Mouse (Mus musculus): ENCODE data around the gene Scel.

Scel gene

GRCm38 (mm10) chr14:103643933-103644332 is 130.8 kb downstream of the Scel start:
- H3K27me3 ChIP-seq (ENCODE audit: control insufficient read depth, insufficient read depth, low read length, poor library complexity, severe bottlenecking): no peaks in the 10 kb centered on the region
- DNase-seq (ENCODE audit: low read depth, low spot score): no peak
- no peaks in the 10 kb centered on the region for H3K36me3 ChIP-seq (ENCODE audit: control insufficient read depth, insufficient read depth, low read length, poor library complexity, severe bottlenecking)

GRCm38 (mm10) chr14:103647981-103648380 is 134.8 kb downstream of the Scel start:
- no peaks in the 10 kb centered on the region for H3K27me3 ChIP-seq (ENCODE audit: control insufficient read depth, insufficient read depth, low read length, poor library complexity, severe bottlenecking)
- no peak for DNase-seq (ENCODE audit: low read depth, low spot score)

GRCm38 (mm10) chr14:103648623-103649255 is 135.6 kb downstream of the Scel start:
- no peaks in the 10 kb centered on the region for H3K36me3 ChIP-seq (ENCODE audit: control insufficient read depth, insufficient read depth, low read length, poor library complexity, severe bottlenecking)
- H3K27me3 ChIP-seq (ENCODE audit: control insufficient read depth, insufficient read depth, low read length, poor library complexity, severe bottlenecking): no peaks in the 10 kb centered on the region
- DNase-seq (ENCODE audit: low read depth, low spot score): peak; percentile 38

More at GRCm38 (mm10) chr14:103647981-103648380, 134.8 kb downstream of the Scel start:
- no peaks in the 10 kb centered on the region for H3K36me3 ChIP-seq (ENCODE audit: control insufficient read depth, insufficient read depth, low read length, poor library complexity, severe bottlenecking)

GRCm38 (mm10) chr14:103649302-103649701 is 136.2 kb downstream of the Scel start:
- no peak for DNase-seq (ENCODE audit: low read depth, low spot score)
- Histone ChIP-seq H3K27me3 (ENCODE audit: control insufficient read depth, insufficient read depth, low read length, poor library complexity, severe bottlenecking) (no peaks in the 10 kb centered on the region), H3K36me3 (ENCODE audit: control insufficient read depth, insufficient read depth, low read length, poor library complexity, severe bottlenecking) (no peaks in the 10 kb centered on the region)

GRCm38 (mm10) chr14:103649896-103650334 is 136.8 kb downstream of the Scel start, which contains the start of gene Slain1:
Gene Slain1, plus strand, starts transcription at chr14:103650228.
- no peaks in the 10 kb centered on the region for H3K27me3 ChIP-seq (ENCODE audit: control insufficient read depth, insufficient read depth, low read length, poor library complexity, severe bottlenecking)
- H3K36me3 ChIP-seq (ENCODE audit: control insufficient read depth, insufficient read depth, low read length, poor library complexity, severe bottlenecking): no peaks in the 10 kb centered on the region
- peak; percentile 96 for DNase-seq (ENCODE audit: low read depth, low spot score)

GRCm38 (mm10) chr14:103650413-103651101 is 137.4 kb downstream of the Scel start:
- H3K27me3 ChIP-seq (ENCODE audit: control insufficient read depth, insufficient read depth, low read length, poor library complexity, severe bottlenecking): no peaks in the 10 kb centered on the region
- DNase-seq (ENCODE audit: low read depth, low spot score): peak; percentile 71
- H3K36me3 ChIP-seq (ENCODE audit: control insufficient read depth, insufficient read depth, low read length, poor library complexity, severe bottlenecking): no peaks in the 10 kb centered on the region

DNA sequence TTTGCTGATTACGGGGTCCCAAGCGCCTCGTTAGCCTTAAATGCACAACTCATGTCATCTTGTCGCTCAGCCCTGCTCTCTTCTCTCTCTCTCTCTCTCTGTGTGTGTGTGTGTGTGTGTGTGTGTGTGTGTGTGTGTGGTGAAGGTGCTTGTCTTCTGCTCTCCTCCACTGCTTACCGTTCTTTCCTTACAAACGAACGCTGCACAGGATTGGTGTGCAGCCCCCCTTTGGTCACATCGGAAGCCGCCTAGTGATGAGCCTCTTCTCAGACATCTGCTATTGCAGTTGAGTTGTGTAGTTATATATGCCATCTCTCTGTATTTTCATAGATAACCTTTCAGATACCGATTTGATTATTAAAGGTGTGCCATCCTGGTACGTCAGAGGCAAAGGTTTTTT is 138.0 kb downstream of the Scel start:
- Histone ChIP-seq H3K27me3 (ENCODE audit: control insufficient read depth, insufficient read depth, low read length, poor library complexity, severe bottlenecking) (no peaks in the 10 kb centered on the region), H3K36me3 (ENCODE audit: control insufficient read depth, insufficient read depth, low read length, poor library complexity, severe bottlenecking) (no peaks in the 10 kb centered on the region)
- no peak for DNase-seq (ENCODE audit: low read depth, low spot score)

DNA sequence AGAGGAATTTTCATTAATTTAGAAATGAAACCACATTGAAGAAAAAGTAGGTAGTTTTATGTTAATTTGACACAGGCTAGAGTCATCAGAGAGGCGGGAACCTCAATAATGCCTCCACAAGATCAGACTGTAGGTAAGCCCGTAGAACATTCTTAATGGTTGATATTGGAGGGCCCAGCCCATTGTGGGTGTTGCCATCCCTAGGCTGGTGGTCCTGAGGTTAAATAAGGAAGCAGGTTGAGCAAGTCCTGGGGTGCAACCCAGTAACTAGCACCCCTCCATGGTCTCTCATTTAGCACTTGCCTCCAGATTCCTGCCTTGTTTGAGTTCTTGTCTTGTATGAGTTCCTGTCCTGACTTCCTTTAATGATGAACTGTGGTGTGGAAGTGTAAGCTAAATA is 138.4 kb downstream of the Scel start:
- peak; percentile 11 for DNase-seq (ENCODE audit: low read depth, low spot score)
- Histone ChIP-seq H3K36me3 (ENCODE audit: control insufficient read depth, insufficient read depth, low read length, poor library complexity, severe bottlenecking) (no peaks in the 10 kb centered on the region), H3K27me3 (ENCODE audit: control insufficient read depth, insufficient read depth, low read length, poor library complexity, severe bottlenecking) (no peaks in the 10 kb centered on the region)

GRCm38 (mm10) chr14:103652524-103652923 is 139.4 kb downstream of the Scel start:
- DNase-seq (ENCODE audit: low read depth, low spot score): no peak
- Histone ChIP-seq H3K27me3 (ENCODE audit: control insufficient read depth, insufficient read depth, low read length, poor library complexity, severe bottlenecking) (no peaks in the 10 kb centered on the region), H3K36me3 (ENCODE audit: control insufficient read depth, insufficient read depth, low read length, poor library complexity, severe bottlenecking) (no peaks in the 10 kb centered on the region)

DNA sequence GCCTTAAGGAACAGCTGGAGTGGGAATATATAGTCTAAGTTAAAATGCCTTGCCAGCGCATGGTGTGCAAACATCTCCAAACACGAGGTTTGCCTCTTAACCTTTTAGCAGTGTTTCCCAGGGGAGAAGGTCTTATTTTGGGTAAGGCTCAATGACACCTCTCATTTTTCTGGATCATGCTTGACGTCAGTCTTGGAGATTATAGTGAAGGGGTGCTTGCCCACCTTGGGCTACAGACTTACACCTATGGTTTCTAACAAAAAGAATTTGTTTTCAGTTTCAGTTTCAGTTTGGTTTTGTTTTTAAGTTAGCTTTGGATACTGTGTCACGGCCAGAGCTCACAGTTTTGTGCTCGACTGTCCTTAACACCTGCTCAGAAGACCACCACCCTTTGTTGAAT is 140.7 kb downstream of the Scel start:
- Histone ChIP-seq H3K27me3 (ENCODE audit: control insufficient read depth, insufficient read depth, low read length, poor library complexity, severe bottlenecking) (no peaks in the 10 kb centered on the region), H3K36me3 (ENCODE audit: control insufficient read depth, insufficient read depth, low read length, poor library complexity, severe bottlenecking) (0 out of 2 replicates have a peak, but pooled peaks cover 2% of the 10 kb centered on the region)
- peak; percentile 41 for DNase-seq (ENCODE audit: low read depth, low spot score)

DNA sequence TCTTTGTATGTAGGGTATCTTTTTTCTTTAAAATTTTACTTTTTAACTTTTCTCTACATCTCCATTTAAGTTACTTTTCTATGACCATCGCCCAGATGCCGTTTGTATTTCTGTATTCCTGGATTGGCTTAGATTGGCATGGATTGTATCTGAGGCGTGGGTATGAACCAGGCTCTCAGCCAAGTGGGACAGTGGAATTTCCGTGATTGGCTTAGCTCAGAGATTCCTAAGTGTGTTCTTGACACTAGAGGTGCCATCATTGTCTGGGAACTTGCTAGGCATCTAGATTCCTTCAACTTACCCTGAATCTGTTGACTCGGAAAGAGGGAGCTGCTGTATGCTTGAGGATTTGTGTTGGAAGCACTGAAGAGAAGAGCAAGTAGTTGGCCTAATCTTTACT is 142.3 kb downstream of the Scel start:
- no peak for DNase-seq (ENCODE audit: low read depth, low spot score)
- Histone ChIP-seq H3K36me3 (ENCODE audit: control insufficient read depth, insufficient read depth, low read length, poor library complexity, severe bottlenecking) (0 out of 2 replicates have a peak, but pooled peaks cover 2% of the 10 kb centered on the region), H3K27me3 (ENCODE audit: control insufficient read depth, insufficient read depth, low read length, poor library complexity, severe bottlenecking) (no peaks in the 10 kb centered on the region)

DNA sequence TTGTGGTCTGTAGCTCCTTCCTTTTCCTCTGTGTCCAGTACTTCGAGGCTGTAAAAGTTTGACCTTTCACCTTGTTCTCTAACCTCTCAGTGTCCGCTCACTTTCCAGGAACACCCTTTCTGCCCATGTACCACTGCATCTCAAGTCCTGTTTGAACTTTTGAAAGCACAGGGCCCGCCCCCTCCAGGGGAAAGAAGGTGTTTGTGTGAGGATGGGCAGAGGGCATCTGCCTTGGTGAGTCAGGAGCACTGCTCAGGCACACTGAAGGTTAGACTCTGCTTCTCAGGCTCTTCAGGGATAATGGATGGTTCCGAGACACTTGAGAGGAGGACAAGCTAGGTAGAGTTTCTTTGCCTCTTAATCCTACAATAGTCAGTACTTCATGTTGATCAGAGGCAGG is 144.7 kb downstream of the Scel start:
- no peaks in the 10 kb centered on the region for H3K27me3 ChIP-seq (ENCODE audit: control insufficient read depth, insufficient read depth, low read length, poor library complexity, severe bottlenecking)
- no peak for DNase-seq (ENCODE audit: low read depth, low spot score)

More for the DNA sequence above, 144.7 kb downstream of the Scel start:
- H3K36me3 ChIP-seq (ENCODE audit: control insufficient read depth, insufficient read depth, low read length, poor library complexity, severe bottlenecking): 0 out of 2 replicates have a peak, but pooled peaks cover 2% of the 10 kb centered on the region

All from splenic B cell, adult 2 months (primary cell).